Mouse (Mus musculus) heart, postnatal 0 days (tissue): ENCODE measurements around the gene Cfap57. TPM values are rescaled to one million over a fixed set of nuclear protein-coding genes. Genes with fewer than 3 reads are reported as not detected.

Source experiments
- ATAC-seq: fragments of 200-750 bp; cut with Nextera tagmentation; 2 replicates; pipeline ENCODE4 v1.8.0; 2017; ENCODE audit warnings: low read depth, moderate number of reproducible peaks, moderate library complexity; ENCODE audit not compliant: insufficient read depth
- DNase-seq: peaks from one replicate; pipeline ENCODE4 v3.0.0-alpha.2; 2016; ENCODE audit warnings: low spot score
- H3K27ac ChIP-seq: fragments of 300-500 bp; sonication (generic); 2 replicates; pipeline ENCODE4 v1.5.1; 2014; ENCODE audit warnings: low read depth, mild to moderate bottlenecking
- H3K27me3 ChIP-seq: fragments of 300-500 bp; sonication (generic); 2 replicates; pipeline ENCODE4 v1.6.1; 2014; ENCODE audit warnings: low read length, mixed read lengths; ENCODE audit not compliant: control insufficient read depth, insufficient read depth
- H3K36me3 ChIP-seq: fragments of 300-500 bp; sonication (generic); replicated peaks from 2 replicates; pipeline ENCODE4 v1.6.1; 2014; ENCODE audit warnings: low read length, mixed read lengths; ENCODE audit not compliant: control insufficient read depth, insufficient read depth
- H3K4me1 ChIP-seq: fragments of 300-500 bp; sonication (generic); 2 replicates; pipeline ENCODE4 v1.6.1; 2014; ENCODE audit warnings: antibody characterized with exemption; ENCODE audit not compliant: control insufficient read depth, insufficient read depth
- H3K4me2 ChIP-seq: fragments of 300-500 bp; sonication (generic); 2 replicates; pipeline ENCODE4 v1.6.1; 2014; ENCODE audit warnings: low read depth, mild to moderate bottlenecking, low read length, moderate library complexity
- H3K4me3 ChIP-seq: fragments of 300-500 bp; sonication (generic); 2 replicates; pipeline ENCODE4 v1.5.1; 2014; ENCODE audit warnings: low read depth, low read length
- H3K9ac ChIP-seq: fragments of 300-500 bp; sonication (generic); replicated peaks from 2 replicates; pipeline ENCODE4 v1.6.1; 2014; ENCODE audit warnings: low read depth, low read length, mixed read lengths
- H3K9me3 ChIP-seq: fragments of 300-500 bp; sonication (generic); replicated peaks from 2 replicates; pipeline ENCODE4 v1.6.1; 2016; ENCODE audit warnings: low read length; ENCODE audit not compliant: control insufficient read depth
- CTCF ChIP-seq: IDR thresholded peaks from 2 replicates; pipeline ENCODE4 v1.5.1; 2016; ENCODE audit warnings: antibody characterized with exemption, control low read depth, low read depth
- EP300 ChIP-seq: IDR thresholded peaks from 2 replicates; pipeline ENCODE4 v1.6.1; 2016; ENCODE audit warnings: antibody characterized with exemption, low read depth
- WGBS: fragments of 180-500 bp; shearing (Covaris S2); extraction: QIAGEN DNeasy Blood & Tissue Kit; methylation state at CpG from one replicate; pipeline ENCODE4 v1.1.7; 2014; 5-methylcytosine and 5-hydroxymethylcytosine counted together
- polyA plus RNA-seq: library from polyadenylated mRNA; unstranded; fragments of >200 nt; fragmentation: Nextera tagmentation; extraction: Ambion mirVana; gene quantifications from 2 replicates; pipeline ENCODE4 v1.2.1, GENCODE M21; 2015
- total RNA-seq: library from RNA; depleted of rRNA; stranded (reverse); fragments of >200 nt; gene quantifications from 2 replicates; pipeline ENCODE4 v1.2.3, GENCODE M21; 2014; ENCODE audit warnings: low replicate concordance

The Cfap57 gene
- total and polyA plus RNA-seq, 2 experiments from 2014 or later: 0.07 TPM; not detected in 1

DNA sequence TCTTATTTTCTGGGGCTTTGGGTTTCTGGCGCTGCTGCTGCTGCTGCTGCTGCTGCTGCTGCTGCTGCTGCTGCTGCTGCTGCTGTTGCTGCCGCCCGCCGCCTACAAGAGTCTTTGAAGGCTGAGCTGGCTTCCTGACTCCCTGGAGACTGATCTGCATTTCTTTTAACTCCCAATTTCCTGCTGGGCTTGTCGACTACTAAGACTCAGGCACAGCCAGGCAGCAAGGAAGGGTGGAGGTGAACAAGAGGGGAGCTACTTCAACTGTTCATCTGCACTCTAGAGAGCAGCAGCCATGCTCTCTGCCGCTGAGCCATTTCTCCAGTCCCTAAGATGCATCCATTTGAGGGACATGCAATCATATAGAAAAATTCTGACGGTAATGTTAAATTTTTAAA is 30.8 kb downstream of the Cfap57 start:
- ATAC-seq: no peak
- no peaks in the 10 kb centered on the region for H3K36me3 ChIP-seq
- no peak for DNase-seq
- no peak for TF ChIP-seq EP300
- no peak for TF ChIP-seq CTCF
- no peaks in the 10 kb centered on the region for H3K27me3 ChIP-seq
- H3K4me3 ChIP-seq: no peak overlapping the region
- no peaks in the 10 kb centered on the region for H3K9me3 ChIP-seq
- H3K4me1 ChIP-seq: no peaks in the 10 kb centered on the region
- WGBS: 15% methylated on average over 7 of the region's 7 CpGs
- H3K4me2 ChIP-seq: no peak overlapping the region
- no peak overlapping the region for H3K27ac ChIP-seq
- no peak overlapping the region for H3K9ac ChIP-seq

- ATAC-seq (no peak), DNase-seq (no peak)
- Histone ChIP-seq H3K27ac (no peak overlapping the region), H3K9ac (no peak overlapping the region), H3K27me3 (no peaks in the 10 kb centered on the region), H3K4me1 (no peaks in the 10 kb centered on the region), H3K4me2 (no peak overlapping the region), H3K4me3 (no peak overlapping the region), H3K36me3 (no peaks in the 10 kb centered on the region), H3K9me3 (no peaks in the 10 kb centered on the region)
- WGBS: 60% methylated on average over 12 of the region's 12 CpGs
- no peak for TF ChIP-seq CTCF
Measured at GRCm38 (mm10) chr4:118589053-118589732, 31.4 kb downstream of the Cfap57 start.

DNA sequence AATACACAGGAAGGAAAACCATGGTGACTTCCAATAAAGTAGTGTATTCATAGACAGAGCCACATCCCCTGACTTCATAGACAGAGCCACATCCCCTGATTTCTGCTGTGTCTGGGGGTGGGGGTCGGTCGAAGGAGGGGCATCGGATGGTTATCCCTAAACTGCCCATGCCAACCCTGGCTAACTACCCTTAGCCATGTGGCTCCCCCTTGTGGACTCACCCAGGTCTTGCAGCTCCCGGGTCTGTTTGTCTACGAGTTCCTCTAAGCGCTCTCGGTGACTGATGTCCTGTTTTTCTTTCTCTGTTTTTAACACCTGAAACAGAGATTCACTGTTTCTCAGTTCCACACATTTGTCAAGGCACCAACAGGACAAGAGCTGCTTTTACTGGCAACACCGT is 37.9 kb downstream of the Cfap57 start:
- H3K4me1 ChIP-seq: no peaks in the 10 kb centered on the region
- H3K4me3 ChIP-seq: no peak overlapping the region
- no peak overlapping the region for H3K9ac ChIP-seq
- H3K27ac ChIP-seq: no peak overlapping the region
- WGBS: 95% methylated on average over 8 of the region's 8 CpGs
- no peak overlapping the region for H3K4me2 ChIP-seq
- no peaks in the 10 kb centered on the region for H3K36me3 ChIP-seq
- ATAC-seq (no peak), DNase-seq (no peak)
- H3K27me3 ChIP-seq: 0 out of 2 replicates have a peak, but pooled peaks cover 3% of the 10 kb centered on the region
- TF ChIP-seq CTCF (no peak), EP300 (no peak)
- no peaks in the 10 kb centered on the region for H3K9me3 ChIP-seq

DNA sequence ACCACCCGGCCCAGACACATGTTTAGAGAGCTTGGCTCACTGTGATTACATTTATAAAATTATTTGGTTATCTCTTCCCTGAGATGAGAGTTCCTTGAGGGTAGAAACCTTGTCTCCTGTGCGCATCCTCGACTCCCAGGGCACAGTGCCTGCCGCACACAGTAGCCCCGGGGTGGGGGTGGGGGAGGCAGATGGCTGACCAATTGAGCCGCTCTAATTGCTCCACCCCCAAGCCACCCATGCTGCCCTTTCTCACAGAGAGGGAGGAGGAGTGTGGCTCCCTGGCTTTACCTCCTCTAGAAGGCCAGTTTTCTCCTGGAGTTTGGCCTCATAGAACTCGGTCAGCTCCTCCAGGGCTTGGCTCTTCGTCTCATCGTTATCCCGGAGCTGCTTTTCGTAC is 39.1 kb downstream of the Cfap57 start:
- Histone ChIP-seq H3K4me1 (no peaks in the 10 kb centered on the region), H3K27ac (no peak overlapping the region), H3K4me2 (no peak overlapping the region), H3K36me3 (no peaks in the 10 kb centered on the region), H3K27me3 (0 out of 2 replicates have a peak, but pooled peaks cover 3% of the 10 kb centered on the region), H3K9me3 (no peaks in the 10 kb centered on the region), H3K4me3 (no peak overlapping the region), H3K9ac (no peak overlapping the region)
- TF ChIP-seq EP300 (no peak), CTCF (no peak)
- WGBS: 46% methylated on average over 11 of the region's 11 CpGs
- ATAC-seq: no peak
- DNase-seq: no peak

GRCm38 (mm10) chr4:118579313-118579712 is 41.3 kb downstream of the Cfap57 start:
- no peak overlapping the region for H3K4me2 ChIP-seq
- 0 out of 2 replicates have a peak, but pooled peaks cover 3% of the 10 kb centered on the region for H3K27me3 ChIP-seq
- no peaks in the 10 kb centered on the region for H3K9me3 ChIP-seq
- H3K36me3 ChIP-seq: no peaks in the 10 kb centered on the region
- no peaks in the 10 kb centered on the region for H3K4me1 ChIP-seq
- DNase-seq (no peak), ATAC-seq (no peak)
- H3K4me3 ChIP-seq: no peak overlapping the region
- no peak overlapping the region for H3K9ac ChIP-seq
- 45% methylated on average over 13 of the region's 13 CpGs for WGBS
- peak; percentile 34; the same call in 1 of the 2 replicates for TF ChIP-seq CTCF
- TF ChIP-seq EP300: no peak
- no peak overlapping the region for H3K27ac ChIP-seq

- WGBS: 3% methylated on average over 6 of the region's 6 CpGs
- Histone ChIP-seq H3K27ac (no peak overlapping the region), H3K4me1 (no peaks in the 10 kb centered on the region), H3K4me2 (no peak overlapping the region), H3K9me3 (no peaks in the 10 kb centered on the region), H3K36me3 (no peaks in the 10 kb centered on the region), H3K9ac (no peak overlapping the region), H3K4me3 (no peak overlapping the region), H3K27me3 (0 out of 2 replicates have a peak, but pooled peaks cover 3% of the 10 kb centered on the region)
- no peak for TF ChIP-seq EP300
- peak; percentile 88 for TF ChIP-seq CTCF
- DNase-seq (peak; percentile 54), ATAC-seq (0 out of 2 replicates have a peak, but pooled peaks have one; percentile 20)
Measured at GRCm38 (mm10) chr4:118576097-118576496, 44.5 kb downstream of the Cfap57 start.
